Mouse (Mus musculus) stomach, postnatal 0 days (tissue): ENCODE data around the gene Gbp2. TPM values are rescaled to one million over a fixed set of nuclear protein-coding genes. Genes with fewer than 3 reads are reported as not detected.
"Not testable (repeated sequence)": the region's sequence is repeated elsewhere in the genome, so short reads cannot be mapped to it uniquely, and the experiment has no call there.

ENCODE experiments used
- ATAC-seq: fragments of 200-750 bp; cut with Nextera tagmentation; 2 replicates; pipeline ENCODE4 v1.8.0; 2017; ENCODE audit not compliant: low FRiP score, low TSS enrichment
- DNase-seq: peaks from one replicate; pipeline ENCODE4 v3.0.0-alpha.2; 2016; ENCODE audit warnings: low spot score
- H3K27ac ChIP-seq: fragments of 300-500 bp; sonication (generic); replicated peaks from 2 replicates; pipeline ENCODE4 v1.5.1; 2014; ENCODE audit warnings: mild to moderate bottlenecking, control low read depth
- H3K27me3 ChIP-seq: fragments of 300-500 bp; sonication (generic); 2 replicates; pipeline ENCODE4 v1.6.1; 2014; ENCODE audit warnings: low read length; ENCODE audit not compliant: control insufficient read depth, insufficient read depth
- H3K36me3 ChIP-seq: fragments of 300-500 bp; sonication (generic); 2 replicates; pipeline ENCODE4 v1.6.1; 2014; ENCODE audit warnings: low read length, mixed read lengths; ENCODE audit not compliant: control insufficient read depth, insufficient read depth
- H3K4me1 ChIP-seq: fragments of 300-500 bp; sonication (generic); replicated peaks from 2 replicates; pipeline ENCODE4 v1.6.1; 2014; ENCODE audit warnings: antibody characterized with exemption; ENCODE audit not compliant: control insufficient read depth, insufficient read depth
- H3K4me2 ChIP-seq: fragments of 300-500 bp; sonication (generic); replicated peaks from 2 replicates; pipeline ENCODE4 v1.6.1; 2014; ENCODE audit warnings: low read depth, mild to moderate bottlenecking, control low read depth, moderate library complexity
- H3K4me3 ChIP-seq: fragments of 300-500 bp; sonication (generic); 2 replicates; pipeline ENCODE4 v1.5.1; 2014; ENCODE audit warnings: low read depth, low read length, control low read depth
- H3K9ac ChIP-seq: fragments of 300-500 bp; sonication (generic); 2 replicates; pipeline ENCODE4 v1.6.1; 2014; ENCODE audit warnings: mild to moderate bottlenecking, low read length, control low read depth, mixed read lengths
- H3K9me3 ChIP-seq: fragments of 300-500 bp; sonication (generic); 2 replicates; pipeline ENCODE4 v1.6.1; 2016; ENCODE audit warnings: low read length; ENCODE audit not compliant: control insufficient read depth
- CTCF ChIP-seq: IDR thresholded peaks from 2 replicates; pipeline ENCODE4 v1.5.1; 2016; ENCODE audit warnings: antibody characterized with exemption, low read depth, mild to moderate bottlenecking, moderate library complexity
- EP300 ChIP-seq: optimal IDR thresholded peaks from 2 replicates; pipeline ENCODE3; 2016; ENCODE audit warnings: antibody characterized with exemption
- WGBS: fragments of 180-500 bp; shearing (Covaris S2); extraction: QIAGEN DNeasy Blood & Tissue Kit; methylation state at CpG from one replicate; pipeline ENCODE4 v1.1.7; 2014; 5-methylcytosine and 5-hydroxymethylcytosine counted together
- polyA plus RNA-seq: library from polyadenylated mRNA; unstranded; fragments of >200 nt; fragmentation: Nextera tagmentation; extraction: Ambion mirVana; gene quantifications from 2 replicates; pipeline ENCODE4 v1.2.1, GENCODE M21; 2015

The Gbp2 gene
- polyA plus RNA-seq, 1 experiment from 2014 or later, result 3.7 TPM

GRCm38 (mm10) chr3:142619606-142620005, 796 bp upstream of the Gbp2 start:
- Histone ChIP-seq H3K4me1 (no peaks in the 10 kb centered on the region), H3K36me3 (no peaks in the 10 kb centered on the region), H3K4me2 (no peak overlapping the region), H3K9me3 (no peaks in the 10 kb centered on the region), H3K27me3 (no peaks in the 10 kb centered on the region), H3K9ac (no peak overlapping the region), H3K4me3 (no peak overlapping the region), H3K27ac (no peak overlapping the region)
- DNase-seq (no peak), ATAC-seq (no peak)
- TF ChIP-seq EP300 (no peak), CTCF (no peak)
- 39% methylated on average over 1 of the region's 1 CpGs for WGBS

- Histone ChIP-seq H3K27me3 (no peaks in the 10 kb centered on the region), H3K36me3 (no peaks in the 10 kb centered on the region), H3K9ac (no peak overlapping the region), H3K4me2 (peak overlapping the region; percentile 65), H3K27ac (no peak overlapping the region), H3K9me3 (no peaks in the 10 kb centered on the region), H3K4me3 (peak overlapping the region; percentile 41), H3K4me1 (no peaks in the 10 kb centered on the region)
- ATAC-seq, result no peak; the same call in 1 of the 2 replicates
- DNase-seq, result no peak
- TF ChIP-seq EP300 (no peak), CTCF (peak; percentile 72)
- 49% methylated on average over 3 of the region's 3 CpGs for WGBS
Observed at GRCm38 (mm10) chr3:142620956-142621562, 657 bp downstream of the Gbp2 start.

GRCm38 (mm10) chr3:142630385-142630784, 10.0 kb downstream of the Gbp2 start:
- Histone ChIP-seq H3K9me3 (no peaks in the 10 kb centered on the region), H3K4me1 (no peaks in the 10 kb centered on the region), H3K27ac (no peak overlapping the region), H3K4me3 (no peak overlapping the region), H3K36me3 (no peaks in the 10 kb centered on the region), H3K9ac (no peak overlapping the region), H3K27me3 (no peaks in the 10 kb centered on the region), H3K4me2 (no peak overlapping the region)
- no peak for DNase-seq
- WGBS, result 72% methylated on average over 8 of the region's 8 CpGs
- TF ChIP-seq CTCF (no peak), EP300 (no peak)
- ATAC-seq, result no peak

- WGBS, result 5% methylated on average over 9 of the region's 9 CpGs
- Histone ChIP-seq H3K9me3 (no peaks in the 10 kb centered on the region), H3K9ac (no peak overlapping the region), H3K27ac (no peak overlapping the region), H3K36me3 (no peaks in the 10 kb centered on the region), H3K4me3 (no peak overlapping the region), H3K4me1 (no peaks in the 10 kb centered on the region), H3K4me2 (no peak overlapping the region), H3K27me3 (no peaks in the 10 kb centered on the region)
- peak; percentile 80 for TF ChIP-seq CTCF
- TF ChIP-seq EP300, result no peak
- ATAC-seq (no peak), DNase-seq (peak; percentile 71)
Observed at GRCm38 (mm10) chr3:142640201-142640600, 19.8 kb downstream of the Gbp2 start.

- not testable (repeated sequence) for H3K9ac ChIP-seq, H3K27ac ChIP-seq, H3K9me3 ChIP-seq, H3K4me1 ChIP-seq, H3K36me3 ChIP-seq, H3K4me3 ChIP-seq, H3K4me2 ChIP-seq, H3K27me3 ChIP-seq, ATAC-seq
- peak; percentile 73 for DNase-seq
- peak; percentile 80 for TF ChIP-seq CTCF
- WGBS, result 6% methylated on average over 2 of the region's 2 CpGs
Observed at GRCm38 (mm10) chr3:142645949-142646348, 25.5 kb downstream of the Gbp2 start.

GRCm38 (mm10) chr3:142647836-142648235, 27.4 kb downstream of the Gbp2 start:
- not testable (repeated sequence) for H3K4me2 ChIP-seq, H3K27ac ChIP-seq, H3K4me3 ChIP-seq, H3K9me3 ChIP-seq, H3K4me1 ChIP-seq, H3K9ac ChIP-seq, H3K36me3 ChIP-seq, ATAC-seq, H3K27me3 ChIP-seq
- peak; percentile 18 for DNase-seq
- WGBS, result 19% methylated on average over 5 of the region's 7 CpGs
